Mouse (Mus musculus) intestine, postnatal 0 days (tissue): ENCODE data around the gene Fmo6. TPM values are rescaled to one million over a fixed set of nuclear protein-coding genes. Genes with fewer than 3 reads are reported as not detected.

Source experiments
- ATAC-seq: fragments of 200-750 bp; cut with Nextera tagmentation; 2 replicates; pipeline ENCODE4 v1.8.0; 2017; ENCODE audit warnings: mild to moderate bottlenecking, moderate TSS enrichment, moderate library complexity
- H3K27ac ChIP-seq: fragments of 300-500 bp; sonication (generic); 2 replicates; pipeline ENCODE4 v1.5.1; 2014; ENCODE audit warnings: mild to moderate bottlenecking, low read depth, low read length, moderate library complexity
- H3K27me3 ChIP-seq: fragments of 300-500 bp; sonication (generic); replicated peaks from 2 replicates; pipeline ENCODE4 v1.6.1; 2014; ENCODE audit warnings: low read length, mixed read lengths; ENCODE audit not compliant: control insufficient read depth, insufficient read depth
- H3K36me3 ChIP-seq: fragments of 300-500 bp; sonication (generic); 2 replicates; pipeline ENCODE4 v1.6.1; 2014; ENCODE audit warnings: mild to moderate bottlenecking, moderate library complexity; ENCODE audit not compliant: control insufficient read depth, insufficient read depth
- H3K4me1 ChIP-seq: fragments of 300-500 bp; sonication (generic); replicated peaks from 2 replicates; pipeline ENCODE4 v1.6.1; 2014; ENCODE audit warnings: antibody characterized with exemption, low read length, mixed read lengths; ENCODE audit not compliant: control insufficient read depth, insufficient read depth
- H3K4me2 ChIP-seq: fragments of 300-500 bp; sonication (generic); replicated peaks from 2 replicates; pipeline ENCODE4 v1.6.1; 2014; ENCODE audit warnings: low read depth, mild to moderate bottlenecking, moderate library complexity
- H3K4me3 ChIP-seq: fragments of 300-500 bp; sonication (generic); 2 replicates; pipeline ENCODE4 v1.5.1; 2014; ENCODE audit warnings: low read depth, low read length
- H3K9ac ChIP-seq: fragments of 300-500 bp; sonication (generic); 2 replicates; pipeline ENCODE4 v1.6.1; 2014; ENCODE audit warnings: mild to moderate bottlenecking, low read depth, low read length
- H3K9me3 ChIP-seq: fragments of 300-500 bp; sonication (generic); 2 replicates; pipeline ENCODE4 v1.6.1; 2016; ENCODE audit warnings: mixed run types; ENCODE audit not compliant: control insufficient read depth
- CTCF ChIP-seq: sonication (generic); IDR thresholded peaks from 2 replicates; pipeline ENCODE4 v1.5.1; 2016; ENCODE audit warnings: low read depth, mild to moderate bottlenecking, control low read depth, antibody characterized with exemption, moderate library complexity
- WGBS: fragments of 180-500 bp; shearing (Covaris S2); extraction: QIAGEN DNeasy Blood & Tissue Kit; methylation state at CpG from one replicate; pipeline ENCODE4 v1.1.7; 2014; 5-methylcytosine and 5-hydroxymethylcytosine counted together
- polyA plus RNA-seq: library from polyadenylated mRNA; unstranded; fragments of >200 nt; fragmentation: Nextera tagmentation; extraction: Ambion mirVana; gene quantifications from 2 replicates; pipeline ENCODE4 v1.2.1, GENCODE M21; 2015

Fmo6 gene
- polyA plus RNA-seq, 1 experiment from 2014 or later = not detected

DNA sequence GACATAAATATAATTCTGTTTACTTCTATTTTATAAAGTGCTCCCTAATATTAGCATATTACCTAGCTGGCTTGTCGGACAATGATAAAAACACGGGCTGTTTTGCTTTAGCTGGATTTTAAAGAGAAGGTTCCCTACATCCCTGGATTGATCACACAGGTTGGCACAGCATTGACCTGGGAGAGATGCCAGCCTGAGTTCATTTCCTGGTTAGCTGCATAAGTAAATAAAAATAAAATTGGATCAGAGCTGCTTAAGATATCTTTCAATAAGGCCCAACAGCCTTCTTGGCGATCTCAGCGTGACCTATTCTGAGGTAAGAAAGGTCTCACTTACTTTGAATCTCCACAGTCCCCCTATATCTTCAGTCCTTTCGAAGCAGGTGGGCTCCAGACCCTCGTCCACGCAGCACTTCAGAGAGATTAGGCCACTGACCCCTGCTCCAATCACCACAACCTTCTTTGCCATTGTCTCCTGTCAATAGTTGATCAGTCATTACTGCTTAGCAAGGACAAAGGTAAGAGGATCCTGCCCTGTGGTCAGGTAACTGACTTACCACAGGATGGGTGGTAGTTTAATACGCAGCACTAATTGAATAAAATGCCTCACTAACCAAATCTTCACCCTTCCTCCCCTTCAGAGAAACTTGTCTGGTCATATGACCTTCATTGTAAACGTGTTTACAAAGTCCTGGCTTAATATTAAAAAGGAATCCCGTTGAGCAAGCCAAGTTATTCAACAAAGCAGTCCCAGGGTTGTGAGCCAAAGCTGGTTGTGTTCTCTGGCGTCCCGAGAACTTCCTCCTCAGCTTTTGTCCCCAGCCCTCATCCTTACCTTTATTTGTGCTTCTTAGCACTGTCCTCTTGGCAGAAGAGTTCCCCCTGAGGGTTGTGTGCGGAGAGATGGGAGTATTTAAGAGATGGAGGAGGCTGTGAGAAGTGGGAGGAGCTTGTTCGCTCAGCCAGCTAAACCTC lies 39.2 kb downstream of the Fmo6 start, which contains the start of gene Fmo2:
Gene Fmo2 (minus strand): TSS at position 889 of the 974 bp plus-strand sequence.
- Histone ChIP-seq H3K4me2 (no peak within 1 kb of the TSS), H3K9ac (no peak within 1 kb of the TSS), H3K36me3 (no peaks in the 10 kb centered on the region), H3K27me3 (no peaks in the 10 kb centered on the region), H3K4me1 (no peaks in the 10 kb centered on the region), H3K4me3 (no peak within 1 kb of the TSS), H3K9me3 (no peaks in the 10 kb centered on the region), H3K27ac (no peak within 1 kb of the TSS)
- WGBS = 68% methylated on average over 14 of the region's 14 CpGs
- no peak for TF ChIP-seq CTCF
- no peak for ATAC-seq

DNA sequence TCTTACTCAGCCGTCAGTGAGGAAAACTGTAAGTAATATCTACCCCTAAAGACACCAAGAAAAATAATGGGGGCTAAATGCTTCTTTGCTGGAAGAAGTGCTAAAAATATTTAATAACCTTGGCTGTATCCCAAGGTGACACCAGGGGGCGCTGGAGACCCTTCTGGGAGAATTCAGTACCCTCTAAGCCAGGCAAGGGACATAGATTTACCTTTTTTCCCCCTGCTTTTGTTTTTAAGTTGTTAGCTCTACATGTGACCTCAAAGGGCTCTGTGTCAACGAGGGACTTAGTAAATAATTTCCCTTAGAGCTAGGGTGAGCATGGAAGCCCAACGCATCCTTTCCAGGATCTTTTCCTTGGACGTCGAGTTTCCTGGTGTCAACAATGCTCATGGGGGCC lies 41.4 kb downstream of the Fmo6 start:
- Histone ChIP-seq H3K4me1 (peaks cover 7% of the 10 kb centered on the region; the same call in 1 of the 2 replicates), H3K9me3 (no peaks in the 10 kb centered on the region), H3K9ac (no peak overlapping the region), H3K27me3 (no peaks in the 10 kb centered on the region), H3K4me2 (no peak overlapping the region), H3K27ac (no peak overlapping the region), H3K4me3 (no peak overlapping the region), H3K36me3 (no peaks in the 10 kb centered on the region)
- 40% methylated on average over 6 of the region's 6 CpGs for WGBS
- TF ChIP-seq CTCF = peak; percentile 88
- no peak for ATAC-seq

DNA sequence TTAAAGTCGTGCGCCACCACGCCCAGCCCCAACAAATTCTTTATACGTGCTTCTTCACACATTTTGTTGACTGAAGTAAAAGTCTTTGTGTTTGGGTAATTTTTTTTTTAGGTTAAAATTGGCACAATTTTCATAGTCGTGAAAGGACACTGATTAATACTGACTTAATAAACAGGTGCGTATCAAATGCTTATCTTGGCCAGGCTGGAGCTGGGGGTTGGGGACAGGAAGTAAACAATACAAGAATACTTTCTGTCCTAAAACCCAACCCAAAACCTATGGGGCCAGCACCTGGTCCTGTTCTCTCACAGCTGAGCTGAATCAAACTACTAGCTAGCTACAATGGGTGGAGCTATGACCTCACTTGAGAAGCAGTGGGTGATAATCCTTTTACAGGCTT lies 44.3 kb downstream of the Fmo6 start:
- Histone ChIP-seq H3K4me1 (peaks cover 7% of the 10 kb centered on the region; the same call in 1 of the 2 replicates), H3K9me3 (no peaks in the 10 kb centered on the region), H3K9ac (no peak overlapping the region), H3K27me3 (no peaks in the 10 kb centered on the region), H3K36me3 (no peaks in the 10 kb centered on the region), H3K27ac (no peak overlapping the region), H3K4me2 (no peak overlapping the region), H3K4me3 (no peak overlapping the region)
- WGBS = 84% methylated on average over 6 of the region's 6 CpGs
- no peak for TF ChIP-seq CTCF
- ATAC-seq = no peak

DNA sequence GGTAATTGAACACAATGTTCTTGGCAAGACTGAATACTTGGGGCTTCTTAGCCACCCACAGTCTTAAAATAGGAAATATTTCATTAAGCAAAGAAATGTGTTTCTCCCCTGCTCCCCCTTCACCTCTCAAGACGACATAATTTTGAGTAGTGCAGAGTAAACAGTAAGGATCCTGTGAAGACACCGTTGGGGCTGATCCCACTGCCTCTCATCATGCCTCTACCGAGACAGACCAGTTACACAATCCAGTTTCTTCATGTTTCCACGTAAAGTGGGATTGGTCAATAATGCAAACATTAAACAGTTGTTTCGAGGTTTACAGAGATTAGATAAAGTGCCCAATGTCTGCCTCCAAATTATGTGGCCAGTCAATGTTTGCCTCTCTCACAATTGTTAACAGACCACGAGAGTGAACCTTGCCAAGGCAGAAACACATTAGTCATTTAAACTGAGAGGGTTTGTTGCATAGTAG lies 45.3 kb downstream of the Fmo6 start:
- Histone ChIP-seq H3K4me2 (no peak overlapping the region), H3K27me3 (no peaks in the 10 kb centered on the region), H3K4me3 (no peak overlapping the region), H3K36me3 (no peaks in the 10 kb centered on the region), H3K9me3 (no peaks in the 10 kb centered on the region), H3K9ac (no peak overlapping the region), H3K4me1 (peaks cover 10% of the 10 kb centered on the region), H3K27ac (no peak overlapping the region)
- 13% methylated on average over 6 of the region's 6 CpGs for WGBS
- peak; percentile 36 for ATAC-seq
- TF ChIP-seq CTCF = no peak

DNA sequence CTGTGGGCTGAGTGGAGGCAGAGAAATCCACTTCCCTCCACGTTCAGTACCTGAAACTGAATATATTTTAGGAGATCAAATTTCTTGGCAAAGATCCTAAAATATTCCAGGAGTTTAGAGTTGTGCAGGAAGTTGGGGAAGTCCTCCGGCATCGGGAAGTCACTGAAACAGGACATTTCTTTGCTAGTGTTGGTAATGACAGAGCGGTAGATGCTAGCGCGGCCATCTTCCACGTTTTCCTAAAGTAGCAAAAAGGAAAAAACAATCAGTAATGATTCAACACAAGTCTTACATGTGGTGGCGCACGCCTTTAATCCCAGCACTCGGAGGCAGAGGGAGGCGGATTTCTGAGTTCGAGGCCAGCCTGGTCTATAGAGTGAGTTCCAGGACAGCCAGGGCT lies 48.7 kb downstream of the Fmo6 start:
- H3K9me3 ChIP-seq = no peaks in the 10 kb centered on the region
- no peak overlapping the region for H3K9ac ChIP-seq
- ATAC-seq = no peak
- no peak overlapping the region for H3K4me2 ChIP-seq
- TF ChIP-seq CTCF = no peak
- H3K27ac ChIP-seq = no peak overlapping the region
- peaks cover 15% of the 10 kb centered on the region for H3K4me1 ChIP-seq
- 84% methylated on average over 12 of the region's 12 CpGs for WGBS
- H3K27me3 ChIP-seq = no peaks in the 10 kb centered on the region
- no peaks in the 10 kb centered on the region for H3K36me3 ChIP-seq
- H3K4me3 ChIP-seq = no peak overlapping the region

DNA sequence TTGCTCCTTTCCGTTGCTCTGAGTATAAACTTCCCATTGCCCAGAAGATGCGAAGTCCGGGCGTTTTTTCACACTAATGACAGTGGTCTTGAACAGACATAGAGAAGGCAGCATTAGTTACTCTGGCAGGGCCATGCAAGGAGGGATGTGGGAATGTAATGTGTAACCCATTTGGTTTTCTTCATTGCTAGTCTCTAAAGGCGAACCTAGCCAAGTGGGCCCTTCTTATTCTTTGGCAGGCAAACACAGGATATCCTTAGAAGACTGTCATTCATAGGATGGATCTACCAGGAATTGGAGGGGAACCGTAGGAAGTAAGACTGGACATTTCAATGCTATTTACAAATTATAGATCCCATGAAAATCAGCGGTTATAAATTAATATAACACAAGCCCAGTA lies 49.7 kb downstream of the Fmo6 start:
- Histone ChIP-seq H3K9ac (no peak overlapping the region), H3K27ac (no peak overlapping the region), H3K27me3 (no peaks in the 10 kb centered on the region), H3K4me3 (no peak overlapping the region), H3K4me1 (peaks cover 15% of the 10 kb centered on the region), H3K36me3 (no peaks in the 10 kb centered on the region), H3K9me3 (no peaks in the 10 kb centered on the region), H3K4me2 (no peak overlapping the region)
- TF ChIP-seq CTCF = no peak
- ATAC-seq = no peak
- WGBS = 88% methylated on average over 7 of the region's 7 CpGs
